Comparison of ENCODE assay signal across 16 mouse cellular contexts in the genomic region with DNA sequence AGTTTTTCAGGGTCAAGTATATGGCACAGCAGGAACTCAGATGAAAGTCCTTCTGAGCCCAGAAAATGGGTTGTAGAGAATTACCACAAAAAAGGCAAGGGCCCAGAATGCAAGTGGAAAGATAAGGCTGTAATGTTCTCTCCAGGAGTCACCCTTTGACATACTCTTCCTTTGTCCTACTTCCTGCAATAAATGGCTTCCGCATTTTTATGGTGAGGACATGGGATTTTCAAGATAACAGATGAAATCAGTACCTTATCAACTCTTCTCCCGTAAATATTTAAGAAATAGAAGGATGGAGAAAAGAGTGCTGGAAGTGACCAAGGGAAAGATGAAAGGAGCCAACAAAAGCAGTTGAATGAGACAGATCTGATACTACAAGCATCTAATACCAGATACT.
"Had no signal": no experiment of that assay in that cellular context is flagged by ENCODE, and none has a peak within 500 bp of the region (broad histone marks: within the 10 kb centered on the region; RNA-seq: fewer than 3 reads in every experiment).

No protein-coding gene starts in this region.

- H3K27me3 ChIP-seq: neural tube, embryonic 13.5 days; neural tube, embryonic 15.5 days; stomach, embryonic 15.5 days had no signal

- H3K27ac ChIP-seq: neural tube, embryonic 13.5 days; neural tube, embryonic 15.5 days; stomach, embryonic 15.5 days; stomach, postnatal 0 days had no signal

- DNase-seq: retina, postnatal 1 day; right cerebral cortex, adult 18-20 months; right cerebral cortex, postnatal 14 days; right cerebral cortex, postnatal 25 days; right cerebral cortex, postnatal 4 days; spleen, adult 18-20 months; thymus, adult 18-20 months; thymus, adult 2 months; thymus, postnatal 14 days; thymus, postnatal 25 days; thymus, postnatal 36 days; thymus, postnatal 4 days had no signal

- H3K9ac ChIP-seq: neural tube, embryonic 13.5 days; neural tube, embryonic 15.5 days; stomach, embryonic 15.5 days had no signal

- H3K4me2 ChIP-seq: neural tube, embryonic 13.5 days; neural tube, embryonic 15.5 days; stomach, embryonic 15.5 days had no signal

- H3K4me1 ChIP-seq: neural tube, embryonic 13.5 days; neural tube, embryonic 15.5 days; stomach, embryonic 15.5 days had no signal

- H3K36me3 ChIP-seq: neural tube, embryonic 13.5 days; neural tube, embryonic 15.5 days; stomach, embryonic 15.5 days had no signal

- H3K9me3 ChIP-seq: neural tube, embryonic 13.5 days; neural tube, embryonic 15.5 days; stomach, embryonic 15.5 days had no signal

- H3K4me3 ChIP-seq: neural tube, embryonic 13.5 days; neural tube, embryonic 15.5 days; stomach, embryonic 15.5 days had no signal
